Mouse (Mus musculus): ENCODE measurements at regions not wholly inside any gene's neighbourhood (a gene's known extent, or its start where the extent isn't known, plus 50 kb on each side); places are given as distances from the start of the nearest gene placed in this dataset.

- TF ChIP-seq CTCF (IDR thresholded peaks at IDR 0.05) (no peak), POLR2A (IDR thresholded peaks at IDR 0.05; ENCODE audit: insufficient read depth, low read depth, low read length) (no peak)
Measured at GRCm38 (mm10) chr7:129784966-129785365, 193.3 kb downstream of the Wdr11 start.

Data from heart, adult 2 months (tissue).